Mouse (Mus musculus): Measurements from ENCODE around the gene Dlx4. TPM values are rescaled to one million over a fixed set of nuclear protein-coding genes. Genes with fewer than 3 reads are reported as not detected.
A peak's percentile ranks its signal among the peaks of the same experiment; 100 is the strongest.

Gene Dlx4
- total RNA-seq, 4 experiments from 2014 or later, result 0.33 TPM; not detected in 3

DNA sequence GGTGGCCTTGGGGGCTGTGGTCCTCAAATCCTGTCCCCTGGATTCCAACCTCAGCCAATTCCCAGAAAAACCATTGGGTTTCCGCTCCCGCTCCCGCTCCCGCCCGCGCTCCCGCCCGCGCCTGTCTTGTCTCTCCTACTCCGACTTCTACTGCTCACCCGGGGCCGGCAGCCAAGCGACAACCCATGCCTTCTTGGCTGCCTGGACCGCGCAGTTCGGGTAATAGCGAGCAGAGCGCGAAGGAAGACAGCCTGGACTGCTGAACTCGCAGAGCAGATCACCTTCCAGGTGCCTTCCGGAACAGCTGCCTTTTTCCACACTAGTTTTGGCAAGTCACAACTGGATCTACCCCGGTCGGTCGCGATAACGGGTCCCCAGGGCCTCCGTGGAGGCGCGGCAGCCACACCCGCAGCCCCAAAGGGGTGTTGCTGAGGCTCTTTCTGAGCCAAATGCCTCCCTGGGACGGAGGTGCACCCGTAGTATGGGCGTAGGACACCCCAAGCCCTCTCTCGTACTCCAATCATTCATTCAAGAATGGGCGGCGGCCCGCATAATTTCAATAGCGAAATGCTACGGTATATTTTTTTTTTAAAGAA, 3.0 kb downstream of the Dlx4 start:
- no peak for DNase-seq (ENCODE audit: low spot score in 2 of 2)

DNA sequence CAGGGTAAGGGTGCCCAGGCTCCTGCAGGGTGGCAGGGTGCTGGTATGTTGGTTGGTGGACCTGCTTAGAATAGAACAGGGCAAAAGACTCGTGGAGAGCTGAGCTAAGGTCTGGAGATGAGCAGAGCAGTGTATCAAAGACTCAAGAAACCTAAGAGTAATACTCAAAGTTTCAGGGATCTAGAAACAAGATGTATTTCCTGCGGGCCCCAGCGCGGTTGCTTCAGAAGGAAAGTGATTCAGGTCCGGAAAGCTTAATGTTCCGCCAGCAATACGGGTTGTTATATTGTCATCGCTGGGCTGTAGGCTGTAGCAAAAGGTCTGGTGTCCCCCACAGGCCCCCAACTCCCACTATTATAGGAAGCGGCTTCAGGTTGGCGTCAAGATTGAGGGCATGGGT, 3.8 kb downstream of the Dlx4 start:
- no peak for DNase-seq (ENCODE audit: low spot score in 2 of 2)

DNA sequence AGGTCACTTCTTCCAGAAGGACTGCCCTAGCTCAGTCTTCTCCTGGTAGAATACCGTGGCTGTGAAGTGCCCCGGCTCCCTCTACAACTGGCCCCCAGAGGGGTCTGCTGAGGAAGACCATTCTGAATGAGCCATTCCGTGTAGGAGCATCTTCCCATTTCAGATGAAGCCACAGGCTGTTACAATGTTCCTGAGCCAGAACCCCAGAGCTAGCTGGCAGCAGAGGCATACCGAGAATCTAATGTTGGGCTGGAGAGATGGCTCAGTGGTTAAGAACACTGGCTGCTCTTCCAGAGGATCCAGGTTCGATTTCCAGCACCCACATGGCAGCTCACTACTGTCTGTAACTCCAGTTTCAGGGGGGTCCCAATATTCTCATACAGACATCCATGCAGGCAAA, 6.2 kb downstream of the Dlx4 start:
- no peak for DNase-seq (ENCODE audit: low spot score in 2 of 2)

DNA sequence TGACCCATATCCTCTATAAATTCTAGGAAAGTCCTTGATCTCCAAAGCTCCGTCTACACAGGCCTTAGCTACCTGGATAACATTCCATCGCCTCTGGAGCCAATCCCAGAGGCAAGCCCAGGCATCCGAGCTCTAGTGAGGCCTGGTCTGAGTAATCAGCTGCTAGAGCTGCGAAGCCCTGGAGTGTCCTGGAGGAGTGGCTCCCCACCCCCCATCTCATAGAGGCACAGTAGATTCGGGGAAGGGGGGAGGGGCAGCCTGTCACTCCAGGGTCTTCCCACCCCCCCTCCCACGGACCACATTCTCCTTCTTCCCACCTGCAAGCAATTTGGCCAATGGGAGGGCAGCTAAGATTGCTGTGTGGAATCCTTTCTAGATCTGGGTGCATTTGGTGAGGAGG, 8.8 kb downstream of the Dlx4 start:
- no peak for DNase-seq (ENCODE audit: low spot score in 2 of 2)

DNA sequence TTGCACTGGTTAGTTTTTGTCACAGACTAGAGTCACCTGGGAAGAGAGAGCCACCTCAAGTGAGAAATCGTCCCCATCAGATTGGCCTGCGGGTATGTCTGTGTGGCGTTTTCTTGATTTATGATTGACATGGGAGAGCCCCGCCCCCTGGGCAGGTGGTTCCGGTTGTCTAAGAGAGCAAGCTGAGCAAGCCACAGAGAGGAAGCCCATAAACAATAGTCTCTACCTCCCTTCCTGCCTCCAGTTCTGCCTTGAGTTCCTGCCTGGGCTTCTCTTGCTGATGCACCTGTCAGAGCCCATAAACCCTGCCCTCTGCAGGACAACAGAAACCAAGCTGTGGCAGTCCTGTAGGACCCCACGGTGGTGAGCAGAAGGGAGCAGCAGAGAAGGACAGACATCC, 12.7 kb downstream of the Dlx4 start:
- DNase-seq (ENCODE audit: low spot score in 2 of 2), result no peak

DNA sequence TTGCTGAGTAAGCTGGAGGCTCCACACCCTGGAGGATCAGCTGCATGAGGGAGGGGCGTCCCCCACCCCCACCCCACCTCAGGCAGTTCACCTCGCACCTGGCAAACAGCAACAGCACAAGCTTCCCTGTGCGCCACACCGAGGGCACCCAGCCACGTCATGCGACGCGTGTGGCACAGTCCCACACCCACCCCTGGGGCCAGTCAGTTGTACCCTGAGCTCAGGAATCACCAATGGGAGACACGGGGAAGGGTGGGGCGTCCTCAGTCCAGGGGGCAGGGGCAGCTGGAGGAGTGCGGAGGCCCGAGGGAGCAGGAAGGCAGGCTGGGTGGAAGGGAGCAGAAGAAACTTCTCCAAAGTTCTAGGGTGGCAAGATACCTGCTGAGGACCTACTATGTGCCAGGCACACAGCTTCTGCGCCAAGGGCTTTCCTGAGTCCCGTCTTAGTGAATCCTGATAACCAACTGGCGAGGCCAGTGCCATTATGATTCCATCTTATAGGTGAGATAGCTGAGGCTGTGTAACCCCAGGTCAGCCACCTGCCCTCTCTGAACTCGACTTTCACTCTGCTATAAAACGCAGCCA, 15.3 kb downstream of the Dlx4 start:
- no peak for DNase-seq (ENCODE audit: low spot score in 2 of 2)

DNA sequence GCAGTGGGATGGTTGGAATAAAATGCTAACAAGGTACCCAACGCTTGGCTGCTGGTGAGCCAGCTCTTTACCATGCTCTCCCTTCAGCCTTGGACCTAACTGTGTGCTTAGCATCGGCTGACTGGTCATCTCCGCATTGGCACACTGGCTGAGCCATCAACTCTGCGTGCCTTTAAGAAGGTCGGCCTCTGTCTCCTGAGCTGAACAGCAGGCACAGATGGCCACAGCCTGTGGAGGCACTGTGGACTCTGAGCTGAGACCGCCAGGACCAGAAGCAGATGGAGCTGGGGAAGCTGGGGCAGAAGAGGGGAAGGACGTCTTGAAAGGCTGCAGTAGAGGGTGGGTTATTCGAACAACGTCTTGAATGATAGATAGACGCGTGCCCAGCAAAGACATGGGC, 17.7 kb downstream of the Dlx4 start:
- DNase-seq (ENCODE audit: low spot score in 2 of 2), result no peak

DNA sequence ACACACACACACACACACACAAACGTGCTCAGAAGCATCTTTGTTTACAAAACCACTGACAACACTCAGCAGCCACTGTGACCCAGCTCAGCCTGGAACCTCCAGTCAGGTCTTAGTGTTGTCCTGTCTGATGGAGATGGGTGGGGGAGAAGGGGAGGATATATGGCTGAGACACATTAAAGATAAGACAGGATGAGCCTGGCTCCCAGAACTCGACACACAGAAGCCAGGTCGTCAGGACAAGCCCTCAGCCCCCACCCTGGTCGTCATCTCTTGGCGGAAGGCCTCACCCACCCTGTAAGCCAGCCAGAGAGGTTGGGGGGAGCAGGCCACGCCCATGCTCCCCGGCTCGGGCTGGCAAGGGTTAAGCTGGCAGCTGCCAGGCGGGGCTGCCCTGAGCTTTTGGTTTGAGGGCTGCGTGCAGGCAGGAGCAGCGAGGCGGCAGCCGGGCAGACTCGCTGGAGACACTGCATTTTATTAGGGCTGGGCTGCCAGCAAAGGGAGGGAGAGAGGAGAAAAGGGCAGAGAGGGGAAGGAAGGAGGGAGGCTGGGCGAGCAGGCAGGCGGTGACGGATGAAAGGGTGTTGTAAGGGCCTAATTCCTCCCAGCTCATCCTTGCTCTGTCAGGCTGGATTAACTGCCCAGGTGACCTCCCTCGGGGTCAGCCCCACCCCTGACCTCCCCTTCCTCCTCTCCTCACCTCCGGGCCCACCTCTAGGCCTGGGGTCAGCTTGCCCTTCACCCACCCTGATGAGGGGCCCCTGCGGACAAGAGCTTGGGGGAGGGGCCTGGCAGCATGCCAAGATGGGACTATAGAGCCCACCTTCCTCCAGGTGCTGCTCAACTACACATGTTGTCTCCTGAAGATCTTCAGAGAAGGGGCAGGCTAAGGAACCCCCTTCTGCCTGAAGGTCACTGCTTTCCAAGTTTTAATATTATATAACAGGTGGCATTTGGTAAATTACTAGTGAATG, 19.5 kb downstream of the Dlx4 start:
- no peak for DNase-seq (ENCODE audit: low spot score in 2 of 2)

DNA sequence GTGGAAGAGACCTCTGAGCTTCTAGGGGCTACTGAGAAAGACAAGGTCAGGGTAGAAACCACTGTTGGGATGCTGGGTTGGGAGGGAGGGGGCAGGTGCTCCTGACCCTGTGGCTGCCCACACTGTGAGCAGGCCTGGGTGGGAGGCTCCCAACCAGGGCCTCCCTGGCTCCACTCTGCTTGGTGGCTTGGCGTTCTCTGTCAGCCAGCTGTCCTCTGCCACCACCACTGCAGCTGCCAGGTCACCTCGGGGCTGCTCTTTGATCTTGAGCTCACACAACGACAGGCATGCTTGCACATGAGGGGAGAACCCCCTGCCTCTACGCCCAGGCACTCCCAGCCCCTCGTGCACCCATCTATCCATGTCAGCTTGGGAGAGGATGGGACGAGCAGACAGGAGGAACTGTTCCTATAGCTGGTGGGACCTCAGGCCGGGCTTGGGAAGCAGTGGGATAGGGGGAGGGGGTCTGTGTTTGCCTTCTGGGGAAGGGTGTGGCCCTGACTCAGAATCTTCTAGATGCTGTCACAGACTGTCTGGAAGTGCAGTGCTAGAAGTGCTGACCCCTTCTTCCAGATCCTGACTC, 20.6 kb downstream of the Dlx4 start:
- DNase-seq (ENCODE audit: low spot score in 2 of 2), result no peak

DNA sequence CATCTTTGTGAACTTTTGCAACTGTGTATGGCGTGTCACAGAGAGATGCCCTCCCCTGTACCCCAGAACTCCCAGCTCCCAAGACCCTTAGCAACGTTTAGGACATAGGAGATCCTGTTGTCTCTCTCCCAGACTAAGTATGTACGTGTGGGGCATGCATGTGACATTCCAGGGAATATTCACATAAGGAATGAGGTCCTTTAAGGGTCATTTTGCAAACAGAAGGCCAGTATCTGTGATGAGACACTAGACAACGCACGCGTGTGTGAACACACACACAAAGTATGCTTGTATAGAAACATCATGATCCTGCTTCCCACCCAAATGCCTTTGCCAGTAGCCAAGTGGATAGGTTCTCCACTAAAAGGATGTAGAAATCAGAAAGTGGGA, 24.0 kb downstream of the Dlx4 start:
- no peak for DNase-seq (ENCODE audit: low spot score in 2 of 2)

DNA sequence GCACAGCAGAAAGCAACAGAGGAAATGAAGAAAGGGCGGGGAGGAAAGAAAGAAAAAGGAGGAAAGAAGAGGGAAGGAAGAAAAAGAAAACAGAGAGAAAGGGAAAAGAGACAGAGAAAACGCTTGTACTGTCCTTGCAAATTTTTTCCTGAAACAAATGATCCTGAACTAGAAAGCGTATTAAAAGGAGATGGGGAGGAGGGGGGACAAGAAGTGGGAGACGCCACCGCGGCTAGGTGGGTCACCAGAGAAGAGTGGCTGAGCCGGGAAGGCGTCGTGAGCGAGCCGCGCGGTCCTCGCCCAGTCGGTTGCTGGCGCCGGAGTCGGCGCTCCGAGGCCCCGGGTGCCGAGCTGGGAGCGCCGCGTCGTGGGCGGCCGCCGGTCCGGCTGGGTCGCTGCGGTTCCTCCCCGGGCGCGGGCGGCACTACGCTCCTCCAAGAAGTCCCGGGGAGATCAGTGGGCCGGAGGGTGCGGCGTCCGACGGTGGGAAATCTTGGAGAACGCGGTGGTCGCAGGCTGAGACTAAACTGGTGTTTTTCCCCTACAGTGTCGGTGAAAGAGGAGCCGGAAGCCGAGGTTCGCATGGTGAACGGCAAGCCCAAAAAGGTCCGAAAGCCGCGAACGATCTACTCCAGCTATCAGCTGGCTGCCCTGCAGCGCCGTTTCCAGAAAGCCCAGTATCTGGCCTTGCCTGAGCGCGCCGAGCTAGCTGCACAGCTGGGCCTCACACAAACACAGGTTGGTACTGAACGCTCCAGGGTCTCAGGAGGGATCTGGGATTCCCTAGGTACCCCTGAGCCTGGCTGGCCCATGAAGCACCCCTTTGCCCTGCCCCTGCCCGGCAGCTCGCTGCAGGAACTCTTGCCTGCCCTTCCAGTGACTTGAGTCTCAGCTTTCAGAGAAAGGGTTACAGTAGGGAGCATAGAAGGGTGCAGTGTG, 24.6 kb downstream of the Dlx4 start:
- no peak for DNase-seq (ENCODE audit: low spot score in 2 of 2)

DNA sequence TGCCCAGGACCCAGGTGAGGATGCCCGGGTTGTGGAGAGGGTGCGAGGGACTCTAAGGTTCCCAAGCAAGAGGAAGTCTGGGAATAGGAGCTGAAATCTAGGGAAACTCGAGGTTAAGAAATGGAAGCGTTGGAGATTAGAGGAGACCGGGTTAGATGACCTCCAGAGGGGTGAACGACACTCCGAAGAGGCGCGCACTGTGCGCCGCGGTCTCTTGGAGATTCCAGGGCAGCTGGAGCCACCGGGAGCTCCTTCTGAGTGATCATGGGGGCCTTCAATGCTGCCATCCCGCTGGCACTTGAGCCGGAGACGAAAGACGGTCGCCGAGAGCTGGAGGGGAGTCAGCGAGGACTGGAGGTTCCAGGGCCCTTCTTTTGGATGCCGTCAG, 25.4 kb downstream of the Dlx4 start:
- no peak for DNase-seq (ENCODE audit: low spot score in 2 of 2)

DNA sequence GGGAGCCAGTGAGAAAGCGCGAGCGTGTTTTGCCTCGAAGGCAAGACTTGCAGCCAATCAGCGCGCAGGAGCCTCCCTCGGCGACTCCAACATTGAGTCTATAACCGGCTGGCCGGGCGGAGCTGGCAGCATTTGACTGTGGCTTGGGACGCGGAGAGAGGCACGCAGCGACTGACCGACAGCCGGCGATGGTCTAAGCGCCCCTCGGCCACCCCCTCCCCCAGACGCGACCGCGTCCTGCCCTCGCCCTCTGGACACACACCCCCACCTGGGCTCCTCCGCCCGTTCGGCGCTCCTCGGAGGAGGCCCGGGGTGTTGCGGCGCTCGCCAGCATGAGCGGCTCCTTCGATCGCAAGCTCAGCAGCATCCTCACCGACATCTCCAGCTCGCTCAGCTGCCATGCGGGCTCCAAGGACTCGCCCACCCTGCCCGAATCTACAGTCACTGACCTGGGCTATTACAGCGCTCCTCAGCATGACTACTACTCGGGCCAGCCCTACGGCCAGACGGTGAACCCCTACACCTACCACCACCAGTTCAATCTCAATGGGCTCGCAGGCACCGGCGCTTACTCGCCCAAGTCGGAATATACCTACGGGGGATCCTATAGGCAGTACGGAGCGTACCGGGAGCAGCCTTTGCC, 26.0 kb downstream of the Dlx4 start, which contains the start of gene Dlx3:
TSS of gene Dlx3 (plus strand) at position 130 of the 643 bp plus-strand sequence.
- no peak for DNase-seq (ENCODE audit: low spot score in 2 of 2)

DNA sequence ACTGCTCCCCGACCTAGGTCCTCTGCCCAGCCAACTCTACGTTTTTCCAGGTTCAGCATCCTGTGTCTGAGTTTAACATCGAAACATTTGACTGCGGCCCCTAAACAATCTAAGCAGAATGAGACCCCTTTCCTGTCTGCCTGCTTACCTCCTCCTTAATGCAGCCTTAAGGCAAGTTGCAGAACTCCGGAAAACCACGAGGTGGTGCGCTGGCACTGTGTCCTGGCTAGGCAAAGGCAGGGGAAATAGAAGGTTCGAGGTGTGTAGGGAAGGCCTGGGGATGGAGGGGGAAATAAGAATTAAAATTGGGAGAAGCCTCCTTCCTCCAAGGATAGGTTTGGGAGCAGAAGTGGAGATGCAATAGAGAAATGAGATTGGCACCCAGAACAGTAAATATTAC, 27.6 kb downstream of the Dlx4 start:
- peak; percentile 31 to 62 for DNase-seq (ENCODE audit: low spot score in 2 of 2)

DNA sequence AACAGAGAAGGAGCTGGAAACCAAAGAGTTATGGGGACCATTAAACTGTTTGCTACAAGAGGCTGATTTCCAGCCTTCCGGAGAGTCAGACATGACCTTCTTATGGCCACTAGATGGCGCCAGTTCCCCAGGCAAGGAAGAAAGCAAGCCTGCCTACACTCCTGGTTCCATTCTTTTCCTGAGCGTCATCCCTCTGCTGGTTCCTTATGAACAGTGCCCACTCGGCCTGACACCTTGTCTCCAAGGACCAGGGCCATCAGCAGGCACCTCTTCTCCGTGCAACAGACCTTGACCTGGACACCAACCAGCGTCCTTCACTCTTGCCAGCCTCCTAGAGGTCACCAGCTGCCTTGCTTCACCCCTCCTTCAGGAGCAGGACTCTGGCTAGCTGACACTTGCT, 29.0 kb downstream of the Dlx4 start:
- peak; percentile 60 to 79 for DNase-seq (ENCODE audit: low spot score in 2 of 2)

DNA sequence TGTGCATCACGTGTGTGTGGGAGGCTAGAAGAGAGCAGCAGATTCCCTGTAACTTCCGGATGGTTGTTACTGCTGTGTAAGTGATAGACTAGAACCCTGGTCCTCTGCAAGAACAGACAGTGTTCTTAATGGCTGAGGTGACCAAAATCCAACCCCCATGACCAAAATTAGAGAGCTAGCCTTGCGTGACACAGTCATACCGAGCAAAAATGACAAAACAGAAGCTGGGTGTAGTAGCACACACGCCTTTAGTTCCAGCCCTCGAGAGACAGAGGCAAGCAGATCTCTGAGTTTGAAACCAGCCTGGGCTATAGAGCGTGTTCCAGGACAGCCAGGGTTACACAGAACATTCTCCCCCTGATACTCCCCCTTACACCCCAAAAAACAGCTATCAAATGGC, 36.0 kb downstream of the Dlx4 start:
- no peak for DNase-seq (ENCODE audit: low spot score in 2 of 2)

DNA sequence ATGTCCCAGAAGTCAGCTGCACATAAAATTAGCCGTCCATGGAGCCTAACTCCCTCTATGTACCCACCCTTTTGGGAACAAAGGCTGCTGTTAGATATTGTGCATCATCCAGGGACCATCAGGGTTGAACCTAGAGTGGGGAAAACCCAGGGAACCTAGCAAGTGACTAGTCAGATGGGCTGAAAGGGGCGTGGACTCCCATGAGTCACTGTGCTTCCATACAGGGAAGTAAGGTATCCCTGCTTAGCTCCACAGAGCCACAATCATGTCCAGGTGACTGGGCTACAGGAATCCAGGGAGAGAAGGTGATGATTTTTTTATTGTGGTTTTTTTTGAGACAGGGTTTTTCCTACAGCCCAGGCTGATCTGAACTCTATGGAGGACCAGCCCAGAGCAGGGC, 37.1 kb downstream of the Dlx4 start:
- no peak for DNase-seq (ENCODE audit: low spot score in 2 of 2)

DNA sequence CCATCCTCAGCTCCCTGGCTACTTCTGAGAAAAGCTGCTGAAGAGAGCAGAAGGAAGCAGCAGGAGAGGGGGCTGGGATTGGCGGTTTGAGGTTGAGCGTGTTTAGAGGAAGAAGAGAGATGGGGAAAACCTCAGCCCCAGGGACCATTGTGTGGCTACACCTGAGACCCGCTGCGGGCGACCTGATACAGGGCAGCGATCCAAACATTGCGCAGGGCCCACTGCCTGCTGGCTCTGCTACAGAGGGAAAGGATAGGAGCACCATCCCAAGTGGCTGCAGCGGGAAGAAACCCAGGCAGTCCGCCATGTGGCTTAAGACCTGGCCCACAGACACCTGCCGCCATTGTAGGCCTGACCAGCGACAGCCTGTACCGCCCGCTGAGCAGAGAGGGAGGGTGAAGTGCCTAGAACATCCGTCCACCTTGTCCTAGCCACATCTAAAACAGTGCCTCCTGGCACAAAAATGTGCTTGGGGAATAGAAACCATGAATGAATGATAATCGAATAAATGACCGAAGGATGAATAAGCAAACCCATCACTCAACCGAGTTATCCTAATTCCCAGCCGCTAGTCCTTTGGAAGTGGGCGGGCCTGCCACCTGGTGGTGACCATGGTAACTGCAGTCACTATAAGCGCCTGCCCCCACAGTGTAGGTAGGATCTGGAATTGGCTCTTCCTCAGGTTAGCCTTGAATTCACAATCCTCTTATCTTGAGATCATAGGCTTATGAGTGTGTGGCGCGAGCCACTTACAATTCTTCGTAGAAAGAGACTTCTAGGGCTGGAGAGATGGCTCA, 39.4 kb downstream of the Dlx4 start:
- peak; percentile 56 to 79 for DNase-seq (ENCODE audit: low spot score in 2 of 2)

DNA sequence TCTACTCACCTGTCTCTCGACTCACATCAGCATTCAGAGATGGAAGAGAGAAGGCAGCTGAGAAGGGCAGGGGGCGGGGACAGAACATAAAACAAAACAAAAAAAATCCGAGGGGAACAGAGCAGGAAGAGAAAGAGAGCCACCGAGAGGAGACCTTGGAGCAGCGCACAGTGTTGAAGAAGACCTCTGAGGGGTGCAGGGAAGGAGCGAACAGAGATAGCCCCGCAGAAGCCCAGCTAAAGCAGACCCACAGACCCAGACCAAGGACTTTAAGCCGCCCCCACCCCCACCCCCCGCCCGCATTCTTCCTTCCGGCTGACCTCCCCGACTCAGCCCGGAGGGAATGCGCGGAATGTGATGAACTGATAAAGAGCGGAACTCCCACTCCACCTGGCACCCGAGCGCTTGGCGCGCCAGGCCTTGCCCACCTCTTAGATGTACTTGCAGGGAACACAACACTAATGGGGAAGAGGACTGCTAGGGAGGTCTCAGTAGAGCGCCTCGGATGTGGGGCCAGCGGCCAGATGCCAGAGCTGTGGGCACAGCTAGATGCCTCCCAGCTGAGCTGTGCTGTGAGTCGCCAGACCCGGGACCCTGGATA, 40.7 kb downstream of the Dlx4 start:
- DNase-seq (ENCODE audit: low spot score in 2 of 2), result no peak

All from layer of hippocampus, adult 8-10 months (tissue).